Mouse (Mus musculus): ENCODE data around the gene Ndufs4.

- no peak for TF ChIP-seq CTCF (IDR thresholded peaks at IDR 0.05; ENCODE audit: extremely low read depth, insufficient read depth, insufficient read length, insufficient replicate concordance)
- TF ChIP-seq POLR2A (IDR thresholded peaks at IDR 0.05; ENCODE audit: low read depth, low read length) = no peak
These were observed 72.7 kb downstream of the Ndufs4 start for GRCm38 (mm10) chr13:114315374-114315773.
